Mouse (Mus musculus) MEL (cell line): ENCODE results near the gene Axin1. TPM values are rescaled to one million over a fixed set of nuclear protein-coding genes. Genes with fewer than 3 reads are reported as not detected.

Source experiments
- DNase-seq: peaks from one replicate; pipeline ENCODE4 v3.0.0; 2011; ENCODE audit warnings: low read depth, low spot score
- H3K27ac ChIP-seq: 2 replicates; pipeline ENCODE4 v1.5.1; 2012; ENCODE audit warnings: low read depth, mild to moderate bottlenecking, control low read depth, low read length, moderate library complexity; ENCODE audit not compliant: control insufficient read depth
- H3K27me3 ChIP-seq, 2 experiments: fragments of 150-350 bp in 1 of 2; sonication (generic) in 1 of 2; 2 replicates each; pipeline ENCODE4 v1.6.1; 2012; ENCODE audit warnings: low read length in 2 of 2, mild to moderate bottlenecking in 2 of 2, improper control_type of control experiment in 1 of 2, moderate library complexity in 1 of 2; ENCODE audit not compliant: insufficient read depth in 2 of 2, control insufficient read depth in 1 of 2
- H3K36me3 ChIP-seq, 2 experiments: 2 replicates each; pipeline ENCODE4 v1.6.1; 2012 to 2014; ENCODE audit warnings: low read length in 2 of 2, improper control_type of control experiment in 1 of 2, inconsistent platforms in 1 of 2, mild to moderate bottlenecking in 1 of 2; ENCODE audit not compliant: insufficient read depth in 2 of 2, control insufficient read depth in 1 of 2
- H3K4me1 ChIP-seq, 2 experiments: fragments of 150-350 bp in 1 of 2; sonication (generic) in 1 of 2; 2 replicates each; pipeline ENCODE4 v1.6.1; 2012; ENCODE audit warnings: low read length in 2 of 2, improper control_type of control experiment in 1 of 2, mild to moderate bottlenecking in 1 of 2; ENCODE audit not compliant: insufficient read depth in 2 of 2, control insufficient read depth in 1 of 2
- H3K4me3 ChIP-seq, 2 experiments: fragments of 150-350 bp in 1 of 2; sonication (generic) in 1 of 2; 2 replicates each; pipeline ENCODE4 v1.5.1; 2012; ENCODE audit warnings: low read depth in 2 of 2, low read length in 2 of 2, mild to moderate bottlenecking in 2 of 2, moderate library complexity in 2 of 2, control low read depth in 1 of 2, improper control_type of control experiment in 1 of 2; ENCODE audit not compliant: control insufficient read depth in 1 of 2, insufficient read depth in 1 of 2
- H3K79me2 ChIP-seq: 2 replicates; pipeline ENCODE4 v1.6.1; 2012; ENCODE audit warnings: mild to moderate bottlenecking, low read length, moderate library complexity; ENCODE audit not compliant: control insufficient read depth, poor library complexity, insufficient read depth
- H3K9ac ChIP-seq: 2 replicates; pipeline ENCODE4 v1.6.1; 2012; ENCODE audit warnings: low read depth, mild to moderate bottlenecking, control low read depth, low read length, moderate library complexity; ENCODE audit not compliant: control insufficient read depth, poor library complexity, severe bottlenecking
- H3K9me3 ChIP-seq: fragments of 150-350 bp; sonication (generic); replicated peaks from 2 replicates; pipeline ENCODE4 v1.6.1; 2012; ENCODE audit warnings: mild to moderate bottlenecking, low read length, improper control_type of control experiment, moderate library complexity; ENCODE audit not compliant: insufficient read depth
- BHLHE40 ChIP-seq: IDR thresholded peaks from 2 replicates; pipeline ENCODE4 v1.6.1; 2012; ENCODE audit warnings: low read depth, mild to moderate bottlenecking, inconsistent platforms, low read length, improper control_type of control experiment, borderline replicate concordance
- CHD2 ChIP-seq: IDR thresholded peaks from 2 replicates; pipeline ENCODE4 v1.6.1; 2011; ENCODE audit warnings: low read length, improper control_type of control experiment
- ELF1 ChIP-seq: IDR thresholded peaks from 2 replicates; pipeline ENCODE4 v1.6.1; 2014; ENCODE audit warnings: low read depth, mild to moderate bottlenecking, inconsistent platforms, low read length, improper control_type of control experiment, moderate library complexity
- EP300 ChIP-seq, 2 experiments: IDR thresholded peaks; 2 replicates each; pipeline ENCODE4 v1.6.1; 2011; ENCODE audit warnings: improper control_type of control experiment in 2 of 2, low read length in 2 of 2, low read depth in 1 of 2, mild to moderate bottlenecking in 1 of 2
- ETS1 ChIP-seq: IDR thresholded peaks from 2 replicates; pipeline ENCODE4 v1.6.1; 2012; ENCODE audit warnings: low read depth, mild to moderate bottlenecking, inconsistent platforms, low read length, improper control_type of control experiment, moderate library complexity
- GABPA ChIP-seq: IDR thresholded peaks from 2 replicates; pipeline ENCODE4 v1.6.1; 2012; ENCODE audit warnings: low read depth, mild to moderate bottlenecking, inconsistent platforms, low read length, improper control_type of control experiment, moderate library complexity
- GATA1 ChIP-seq: IDR thresholded peaks from 2 replicates; pipeline ENCODE4 v1.6.1; 2011; ENCODE audit warnings: low read depth, low read length, improper control_type of control experiment
- JUND ChIP-seq: IDR thresholded peaks from 2 replicates; pipeline ENCODE4 v1.6.1; 2011; ENCODE audit warnings: low read depth, mild to moderate bottlenecking, improper control_type of control experiment, low read length
- MAFK ChIP-seq: IDR thresholded peaks from 2 replicates; pipeline ENCODE4 v1.6.1; 2011; ENCODE audit warnings: low read depth, mild to moderate bottlenecking, low read length, improper control_type of control experiment, borderline replicate concordance
- MAX ChIP-seq: IDR thresholded peaks from 2 replicates; pipeline ENCODE4 v1.6.1; 2011; ENCODE audit warnings: low read length, improper control_type of control experiment
- MAZ ChIP-seq: IDR thresholded peaks from 2 replicates; pipeline ENCODE4 v1.6.1; 2012; ENCODE audit warnings: low read depth, mild to moderate bottlenecking, inconsistent platforms, low read length, improper control_type of control experiment
- MXI1 ChIP-seq: IDR thresholded peaks from 2 replicates; pipeline ENCODE4 v1.6.1; 2011; ENCODE audit warnings: mild to moderate bottlenecking, low read depth, low read length, improper control_type of control experiment
- MYB ChIP-seq: IDR thresholded peaks from 2 replicates; pipeline ENCODE4 v1.6.1; 2011; ENCODE audit warnings: mild to moderate bottlenecking, low read depth, low read length, improper control_type of control experiment
- POLR2A ChIP-seq, 2 experiments: IDR thresholded peaks; 2 replicates each; pipeline ENCODE4 v1.6.1; 2011 to 2012; ENCODE audit warnings: low read length in 2 of 2, mild to moderate bottlenecking in 2 of 2, control low read depth in 1 of 2, improper control_type of control experiment in 1 of 2, low read depth in 1 of 2, moderate library complexity in 1 of 2; ENCODE audit not compliant: control insufficient read depth in 1 of 2, insufficient read depth in 1 of 2, poor library complexity in 1 of 2
- POLR2AphosphoS2 ChIP-seq: IDR thresholded peaks from 2 replicates; pipeline ENCODE4 v1.6.1; 2011; ENCODE audit warnings: low read length, improper control_type of control experiment
- POLR2AphosphoS5 ChIP-seq: IDR thresholded peaks from 2 replicates; pipeline ENCODE4 v1.6.1; 2012; ENCODE audit warnings: low read depth, borderline replicate concordance, mild to moderate bottlenecking, inconsistent platforms, low read length, moderate library complexity, mixed read lengths
- RAD21 ChIP-seq: IDR thresholded peaks from 2 replicates; pipeline ENCODE4 v1.6.1; 2011; ENCODE audit warnings: mild to moderate bottlenecking, low read depth, low read length, improper control_type of control experiment
- RCOR1 ChIP-seq: IDR thresholded peaks from 2 replicates; pipeline ENCODE4 v1.6.1; 2012; ENCODE audit warnings: low read depth, mild to moderate bottlenecking, inconsistent platforms, low read length, improper control_type of control experiment
- SIN3A ChIP-seq: IDR thresholded peaks from 2 replicates; pipeline ENCODE4 v1.6.1; 2012; ENCODE audit warnings: low read length, improper control_type of control experiment, inconsistent platforms
- TCF12 ChIP-seq: IDR thresholded peaks from 2 replicates; pipeline ENCODE4 v1.6.1; 2014; ENCODE audit warnings: low read depth, mild to moderate bottlenecking, inconsistent platforms, low read length, improper control_type of control experiment, moderate library complexity
- USF1 ChIP-seq: IDR thresholded peaks from 2 replicates; pipeline ENCODE4 v1.6.1; 2014; ENCODE audit warnings: low read depth, mild to moderate bottlenecking, inconsistent platforms, low read length, improper control_type of control experiment, moderate library complexity
- ZC3H11A ChIP-seq: IDR thresholded peaks from 2 replicates; pipeline ENCODE4 v1.6.1; 2012; ENCODE audit warnings: low read depth, mild to moderate bottlenecking, inconsistent platforms, low read length, improper control_type of control experiment
- ZKSCAN1 ChIP-seq: IDR thresholded peaks from 2 replicates; pipeline ENCODE4 v1.6.1; 2012; ENCODE audit warnings: low read depth, mild to moderate bottlenecking, inconsistent platforms, low read length, improper control_type of control experiment, moderate library complexity
- ZMIZ1 ChIP-seq: IDR thresholded peaks from 2 replicates; pipeline ENCODE4 v1.6.1; 2012; ENCODE audit warnings: low read depth, mild to moderate bottlenecking, inconsistent platforms, low read length, improper control_type of control experiment, moderate library complexity
- polyA plus RNA-seq, 2 experiments: library from polyadenylated mRNA; stranded (reverse) in 1 of 2; unstranded in 1 of 2; fragments of >175 nt in 1 of 2; fragments of >200 nt in 1 of 2; gene quantifications; 2 replicates each; pipeline versions ENCODE4 v1.2.1 to v1.2.4; 2012; ENCODE audit warnings: low replicate concordance in 2 of 2, low read depth in 1 of 2; ENCODE audit not compliant: insufficient read length in 2 of 2, insufficient read depth in 1 of 2, missing spikeins in 1 of 2
- total RNA-seq: library from RNA; depleted of rRNA; stranded (reverse); fragments of 300-350 nt; gene quantifications from 2 replicates; pipeline ENCODE4 v1.2.3, GENCODE M21; 2012

Gene Axin1
- total and polyA plus RNA-seq, 3 experiments, result 33.5 to 54.2 TPM; not detected in 1

GRCm38 (mm10) chr17:26221508-26221907 lies 83.0 kb downstream of the Axin1 start:
- H3K9ac ChIP-seq, result no peak overlapping the region
- no peak overlapping the region for H3K4me3 ChIP-seq
- no peak for DNase-seq
- TF ChIP-seq POLR2AphosphoS2 (no peak), EP300 (IDR thresholded peaks at IDR 0.05; ENCODE audit: low read depth in 1 of 2, low read length in 2 of 2) (no peak), TCF12 (no peak), ZMIZ1 (no peak), BHLHE40 (no peak), MAZ (no peak), SIN3A (no peak), ELF1 (no peak), ZC3H11A (no peak), MAFK (no peak), RAD21 (no peak), POLR2A (IDR thresholded peaks at IDR 0.05; ENCODE audit: control insufficient read depth in 1 of 2, insufficient read depth in 1 of 2, low read depth in 1 of 2, low read length in 2 of 2, poor library complexity in 1 of 2) (no peak), MAX (no peak), MYB (no peak), RCOR1 (no peak), MXI1 (no peak), USF1 (no peak)
- peaks cover 6 to 9% of the 10 kb centered on the region in 2 experiments; a peak in 3 of 4 replicates for H3K27me3 ChIP-seq
- H3K36me3 ChIP-seq, result no peaks in the 10 kb centered on the region
- H3K4me1 ChIP-seq, result no peaks in the 10 kb centered on the region
- no peaks in the 10 kb centered on the region for H3K9me3 ChIP-seq
- no peak overlapping the region for H3K27ac ChIP-seq
- no peaks in the 10 kb centered on the region for H3K79me2 ChIP-seq

- Histone ChIP-seq H3K27me3 (peaks cover 5 to 9% of the 10 kb centered on the region in 2 experiments; a peak in 3 of 4 replicates), H3K9ac (no peak overlapping the region), H3K4me3 (no peak overlapping the region), H3K36me3 (no peaks in the 10 kb centered on the region), H3K4me1 (no peaks in the 10 kb centered on the region), H3K27ac (no peak overlapping the region), H3K79me2 (no peaks in the 10 kb centered on the region), H3K9me3 (no peaks in the 10 kb centered on the region)
- no peak for DNase-seq
- TF ChIP-seq JUND, result no peak
- no peak for TF ChIP-seq ETS1
- no peak for TF ChIP-seq MAZ
- TF ChIP-seq RAD21, result no peak
- no peak for TF ChIP-seq EP300 (IDR thresholded peaks at IDR 0.05; ENCODE audit: low read depth in 1 of 2, low read length in 2 of 2)
- no peak for TF ChIP-seq CHD2
- no peak for TF ChIP-seq ZKSCAN1
- TF ChIP-seq GABPA, result no peak
- no peak for TF ChIP-seq POLR2AphosphoS2
- no peak for TF ChIP-seq POLR2A (IDR thresholded peaks at IDR 0.05; ENCODE audit: control insufficient read depth in 1 of 2, insufficient read depth in 1 of 2, low read depth in 1 of 2, low read length in 2 of 2, poor library complexity in 1 of 2)
- no peak for TF ChIP-seq MAX
- TF ChIP-seq POLR2AphosphoS5, result no peak
- no peak for TF ChIP-seq GATA1
Observed at GRCm38 (mm10) chr17:26225150-26225549, 86.7 kb downstream of the Axin1 start.
